Mouse (Mus musculus): Measurements from ENCODE around the gene Klf1. TPM values are rescaled to one million over a fixed set of nuclear protein-coding genes. Genes with fewer than 3 reads are reported as not detected.

Gene Klf1
- total and polyA plus RNA-seq, 3 experiments = 0.08 to 0.16 TPM; not detected in 1

DNA sequence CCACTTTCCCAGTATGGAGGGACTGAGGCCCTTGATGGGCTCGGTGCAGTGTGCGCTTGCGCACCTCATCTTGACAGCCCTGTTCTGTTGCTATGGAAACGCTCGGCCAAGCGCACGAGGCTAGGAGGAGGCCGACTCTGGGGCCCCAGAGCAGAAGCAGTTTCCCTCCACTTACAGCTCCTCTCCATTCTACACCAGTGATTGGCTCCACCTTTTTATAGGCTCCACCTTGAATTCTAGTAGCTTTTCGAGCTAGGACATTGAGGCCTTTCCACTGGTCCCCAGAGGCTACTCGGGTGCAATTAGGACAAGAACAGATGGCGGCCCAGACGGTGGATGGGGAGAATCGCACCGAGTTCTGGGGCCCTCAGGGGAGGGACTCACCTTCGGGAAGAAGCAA, 33.1 kb downstream of the Klf1 start:
- TF ChIP-seq POLR2A (IDR thresholded peaks at IDR 0.05; ENCODE audit: insufficient read depth, low read depth, low read length) = no peak
- TF ChIP-seq EP300 (IDR thresholded peaks at IDR 0.05; ENCODE audit: insufficient read depth, low read depth, low read length) = no peak
- no peak for TF ChIP-seq CTCF (IDR thresholded peaks at IDR 0.05)
- no peak overlapping the region for H3K27ac ChIP-seq
- DNase-seq = no peak
- no peak overlapping the region for H3K9ac ChIP-seq (ENCODE audit: low read depth, low read length)
- WGBS = 4% methylated on average over 15 of the region's 15 CpGs
- H3K79me2 ChIP-seq (replicated peaks; ENCODE audit: control insufficient read depth, insufficient read depth, low read length) = no peaks in the 10 kb centered on the region
- H3K4me3 ChIP-seq = no peak overlapping the region
- intact Hi-C loops (cut with DNase I) = no loop called here
- H3K27me3 ChIP-seq (ENCODE audit: control insufficient read depth, insufficient read depth, low read length) = peaks cover 31% of the 10 kb centered on the region
- H3K4me1 ChIP-seq (ENCODE audit: control insufficient read depth, insufficient read depth, low read length) = no peaks in the 10 kb centered on the region
- no peaks in the 10 kb centered on the region for H3K36me3 ChIP-seq (ENCODE audit: control insufficient read depth, insufficient read depth, low read length)

DNA sequence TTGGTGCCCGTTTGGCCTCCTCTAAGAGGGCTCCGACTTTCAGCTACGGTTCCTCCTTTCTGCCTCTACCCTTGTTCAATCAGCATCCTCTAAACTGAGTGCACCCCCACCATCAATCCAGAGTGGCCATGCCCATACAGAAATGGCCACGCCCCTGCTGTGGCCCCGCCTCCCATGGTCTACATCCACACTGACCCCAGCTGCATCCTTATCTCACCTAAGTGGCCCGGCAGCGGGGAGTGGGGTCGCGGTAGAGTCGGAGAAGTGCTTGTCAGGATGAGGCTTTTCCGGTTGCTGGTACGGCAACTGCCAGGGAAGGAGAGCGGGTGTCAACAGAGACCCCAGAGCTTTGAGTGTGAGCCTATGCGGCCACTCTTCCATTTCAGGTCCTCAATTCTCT, 33.8 kb downstream of the Klf1 start:
- intact Hi-C loops (cut with DNase I) = no loop called here
- peaks cover 31% of the 10 kb centered on the region for H3K27me3 ChIP-seq (ENCODE audit: control insufficient read depth, insufficient read depth, low read length)
- no peak overlapping the region for H3K4me3 ChIP-seq
- 8% methylated on average over 14 of the region's 14 CpGs for WGBS
- DNase-seq = no peak
- H3K27ac ChIP-seq = no peak overlapping the region
- no peaks in the 10 kb centered on the region for H3K4me1 ChIP-seq (ENCODE audit: control insufficient read depth, insufficient read depth, low read length)
- H3K79me2 ChIP-seq (replicated peaks; ENCODE audit: control insufficient read depth, insufficient read depth, low read length) = no peaks in the 10 kb centered on the region
- TF ChIP-seq POLR2A (IDR thresholded peaks at IDR 0.05; ENCODE audit: insufficient read depth, low read depth, low read length) (no peak), CTCF (IDR thresholded peaks at IDR 0.05) (no peak), EP300 (IDR thresholded peaks at IDR 0.05; ENCODE audit: insufficient read depth, low read depth, low read length) (no peak)
- H3K9ac ChIP-seq (ENCODE audit: low read depth, low read length) = no peak overlapping the region
- H3K36me3 ChIP-seq (ENCODE audit: control insufficient read depth, insufficient read depth, low read length) = no peaks in the 10 kb centered on the region

DNA sequence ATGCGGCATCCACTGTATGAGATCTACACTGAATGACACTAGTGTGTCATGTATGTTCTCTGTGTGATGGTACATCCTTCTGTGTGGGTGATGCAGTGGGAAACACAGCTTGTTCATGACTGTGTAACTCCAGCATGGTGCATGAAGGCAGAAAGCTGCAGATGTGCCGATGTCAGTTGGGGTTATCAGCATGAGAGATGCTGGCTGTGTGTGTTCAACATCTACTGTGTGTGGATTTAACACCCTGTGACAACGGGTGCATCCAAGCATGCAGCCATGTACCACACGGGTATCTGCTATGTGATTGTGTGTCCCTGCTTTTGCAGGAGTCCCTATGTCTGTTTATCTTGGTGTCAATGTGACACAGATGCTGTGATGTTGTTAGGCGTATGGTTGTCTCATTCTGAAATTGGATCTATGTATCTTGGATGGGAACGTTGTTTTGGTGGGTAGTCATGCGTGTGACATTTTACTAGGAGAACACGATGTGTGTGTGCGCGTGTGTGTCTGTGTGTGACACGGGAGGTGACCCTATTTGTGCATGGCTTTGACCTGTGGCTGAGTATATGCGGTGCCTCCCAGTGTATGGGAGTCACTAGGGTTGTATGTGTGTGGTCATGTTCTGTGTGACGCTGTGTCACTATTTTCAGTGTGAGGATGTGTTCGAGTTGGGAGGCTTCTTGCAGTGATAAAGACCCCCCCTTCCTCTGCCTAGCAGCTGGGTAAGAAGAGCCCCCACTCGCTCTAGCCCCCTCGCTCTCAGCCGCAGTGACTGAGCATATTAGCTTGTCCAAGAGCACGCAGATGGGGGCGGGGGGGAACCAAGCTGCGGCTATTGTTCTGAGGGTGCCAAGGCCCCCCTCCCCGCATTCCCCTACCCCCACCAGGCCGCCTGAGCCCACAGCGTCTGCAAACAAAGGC, 34.6 kb downstream of the Klf1 start:
- Histone ChIP-seq H3K27me3 (ENCODE audit: control insufficient read depth, insufficient read depth, low read length) (peaks cover 31% of the 10 kb centered on the region), H3K27ac (no peak overlapping the region), H3K4me3 (no peak overlapping the region), H3K4me1 (ENCODE audit: control insufficient read depth, insufficient read depth, low read length) (no peaks in the 10 kb centered on the region), H3K9ac (ENCODE audit: low read depth, low read length) (no peak overlapping the region), H3K36me3 (ENCODE audit: control insufficient read depth, insufficient read depth, low read length) (no peaks in the 10 kb centered on the region), H3K79me2 (replicated peaks; ENCODE audit: control insufficient read depth, insufficient read depth, low read length) (no peaks in the 10 kb centered on the region)
- TF ChIP-seq POLR2A (IDR thresholded peaks at IDR 0.05; ENCODE audit: insufficient read depth, low read depth, low read length) = no peak
- no peak for TF ChIP-seq CTCF (IDR thresholded peaks at IDR 0.05)
- TF ChIP-seq EP300 (IDR thresholded peaks at IDR 0.05; ENCODE audit: insufficient read depth, low read depth, low read length) = no peak
- 28% methylated on average over 23 of the region's 23 CpGs for WGBS
- intact Hi-C loops (cut with DNase I) = no loop called here
- no peak for DNase-seq

DNA sequence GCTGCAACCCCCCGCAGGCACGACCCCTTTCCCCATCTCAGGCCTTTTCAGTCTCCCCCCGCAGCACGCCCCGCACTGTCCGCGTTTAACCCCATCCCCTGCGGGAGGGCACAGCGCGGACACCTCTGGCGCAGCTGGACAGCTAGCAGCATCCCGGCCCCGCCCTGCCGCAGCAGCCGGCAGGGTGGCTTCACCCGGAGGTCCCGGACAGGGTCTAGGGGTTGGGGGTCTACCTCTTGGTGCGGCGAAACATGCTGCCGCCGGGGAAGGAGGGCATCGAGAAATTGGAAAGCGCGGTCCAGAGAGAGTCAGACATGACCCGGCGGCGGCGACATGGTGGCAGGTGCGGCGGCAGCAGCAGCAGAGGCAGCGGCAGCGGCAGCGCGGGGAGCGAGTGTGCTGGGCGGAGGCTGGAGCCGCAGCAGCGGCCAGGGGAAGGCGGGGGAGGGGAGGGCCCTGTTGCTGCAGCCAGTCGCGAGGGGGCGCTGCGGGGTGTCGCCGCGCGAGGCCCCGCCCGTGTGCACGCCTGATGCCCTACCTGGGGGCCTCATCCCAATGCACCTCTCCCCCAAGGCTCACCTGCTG, 35.3 kb downstream of the Klf1 start, which contains the start of gene Mast1:
Gene Mast1, minus strand, starts transcription at position 398 of the 585 bp plus-strand sequence.
- WGBS = 2% methylated on average over 48 of the region's 50 CpGs
- no peaks in the 10 kb centered on the region for H3K4me1 ChIP-seq (ENCODE audit: control insufficient read depth, insufficient read depth, low read length)
- H3K4me3 ChIP-seq = no peak within 1 kb of the TSS
- no peak within 1 kb of the TSS for H3K9ac ChIP-seq (ENCODE audit: low read depth, low read length)
- no peaks in the 10 kb centered on the region for H3K79me2 ChIP-seq (replicated peaks; ENCODE audit: control insufficient read depth, insufficient read depth, low read length)
- DNase-seq = peak; percentile 48 to 66
- H3K27me3 ChIP-seq (ENCODE audit: control insufficient read depth, insufficient read depth, low read length) = peaks cover 31% of the 10 kb centered on the region
- no peak for TF ChIP-seq EP300 (IDR thresholded peaks at IDR 0.05; ENCODE audit: insufficient read depth, low read depth, low read length)
- TF ChIP-seq CTCF (IDR thresholded peaks at IDR 0.05) = peak; percentile 78
- TF ChIP-seq POLR2A (IDR thresholded peaks at IDR 0.05; ENCODE audit: insufficient read depth, low read depth, low read length) = no peak
- intact Hi-C loops (cut with DNase I) = no loop called here
- no peak within 1 kb of the TSS for H3K27ac ChIP-seq
- H3K36me3 ChIP-seq (ENCODE audit: control insufficient read depth, insufficient read depth, low read length) = no peaks in the 10 kb centered on the region

DNA sequence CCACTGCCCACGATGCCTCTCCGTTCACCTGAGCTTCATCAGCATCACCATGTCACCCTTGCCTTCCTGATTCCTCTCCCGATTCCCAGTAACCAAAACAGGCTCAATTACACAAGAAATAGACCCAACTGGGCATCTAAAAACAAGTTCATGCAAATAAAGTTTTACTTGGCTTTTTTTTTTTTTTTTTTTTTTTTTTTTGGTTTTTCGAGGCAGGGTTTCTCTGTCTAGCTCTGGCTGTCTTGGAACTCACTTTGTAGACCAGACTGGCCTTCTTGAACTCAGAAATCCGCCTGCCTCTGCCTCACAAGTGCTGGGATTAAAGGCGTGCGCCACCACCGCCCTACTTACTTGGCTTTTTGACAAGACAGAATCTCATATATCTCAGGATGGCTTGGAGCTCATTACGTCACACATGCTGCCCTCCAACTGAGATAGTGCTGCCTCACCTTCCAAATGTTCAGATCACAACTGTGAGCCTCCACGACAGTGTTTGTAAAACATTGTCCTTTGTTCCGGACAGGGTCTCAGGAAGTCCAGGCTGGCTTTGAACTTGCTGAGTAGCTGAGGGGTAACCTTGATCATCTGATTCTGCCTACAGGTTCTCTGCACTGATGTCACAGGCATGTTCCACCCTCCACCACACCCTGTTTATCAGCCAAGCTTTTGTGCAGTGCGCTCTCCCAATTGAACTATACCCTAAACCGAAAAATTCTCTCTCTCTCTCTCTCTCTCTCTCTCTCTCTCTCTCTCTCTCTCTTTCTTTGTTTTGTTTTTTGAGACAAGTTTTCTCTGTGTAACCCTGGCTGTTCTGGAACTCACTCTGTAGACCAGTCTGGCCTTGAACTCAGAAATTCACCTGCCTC, 36.1 kb downstream of the Klf1 start:
- peaks cover 31% of the 10 kb centered on the region for H3K27me3 ChIP-seq (ENCODE audit: control insufficient read depth, insufficient read depth, low read length)
- 65% methylated on average over 13 of the region's 13 CpGs for WGBS
- H3K4me3 ChIP-seq = no peak overlapping the region

More for the DNA sequence above, 36.1 kb downstream of the Klf1 start:
- TF ChIP-seq POLR2A (IDR thresholded peaks at IDR 0.05; ENCODE audit: insufficient read depth, low read depth, low read length) (no peak), CTCF (IDR thresholded peaks at IDR 0.05) (no peak), EP300 (IDR thresholded peaks at IDR 0.05; ENCODE audit: insufficient read depth, low read depth, low read length) (no peak)
- Histone ChIP-seq H3K4me1 (ENCODE audit: control insufficient read depth, insufficient read depth, low read length) (no peaks in the 10 kb centered on the region), H3K79me2 (replicated peaks; ENCODE audit: control insufficient read depth, insufficient read depth, low read length) (no peaks in the 10 kb centered on the region), H3K27ac (no peak overlapping the region), H3K36me3 (ENCODE audit: control insufficient read depth, insufficient read depth, low read length) (no peaks in the 10 kb centered on the region), H3K9ac (ENCODE audit: low read depth, low read length) (no peak overlapping the region)
- intact Hi-C loops (cut with DNase I) = no loop called here
- no peak for DNase-seq
